Mouse (Mus musculus) left cerebral cortex, postnatal 14 days (tissue): ENCODE results near the gene Col2a1. TPM values are rescaled to one million over a fixed set of nuclear protein-coding genes. Genes with fewer than 3 reads are reported as not detected.

Source experiments
- DNase-seq, 2 experiments: peaks; one replicate each; pipeline ENCODE4 v3.0.0; 2021 to 2022; ENCODE audit warnings: low spot score in 2 of 2, mixed read lengths in 1 of 2
- intact Hi-C: fragments of 180-260 bp; cut with DNase I; formaldehyde crosslinking; loops from one replicate; pipeline ENCODE4 v1.15.1; 2025
- total RNA-seq, 2 experiments: library from RNA; stranded (reverse); gene quantifications; 2 replicates each; pipeline ENCODE4 v1.2.3; 2021

The Col2a1 gene
- total RNA-seq, 2 experiments from 2014 or later, result 0.57 to 0.97 TPM

DNA sequence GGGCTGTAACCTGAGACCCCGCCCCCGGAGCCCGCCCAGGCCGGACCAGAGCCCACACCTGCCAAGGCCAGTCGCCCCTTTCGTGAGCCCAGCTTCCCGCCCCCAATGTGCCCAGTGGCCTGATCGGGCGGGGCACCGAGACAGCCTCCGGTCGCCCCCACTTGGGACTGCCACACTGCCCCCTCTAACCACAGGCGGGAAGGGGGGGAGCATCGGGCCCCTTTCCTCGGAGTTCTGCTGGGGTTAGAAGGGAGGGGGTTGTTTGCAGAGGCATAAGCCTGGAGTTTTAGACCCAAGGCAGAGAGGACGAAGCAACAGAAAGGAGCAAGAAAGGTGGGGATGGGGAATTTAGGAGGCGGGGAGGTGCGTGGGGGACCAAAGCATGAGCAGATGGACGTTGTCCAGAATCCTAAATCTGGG is 255 bp upstream of the Col2a1 start:
- intact Hi-C loops, result no loop called here
- DNase-seq, result no peak

DNA sequence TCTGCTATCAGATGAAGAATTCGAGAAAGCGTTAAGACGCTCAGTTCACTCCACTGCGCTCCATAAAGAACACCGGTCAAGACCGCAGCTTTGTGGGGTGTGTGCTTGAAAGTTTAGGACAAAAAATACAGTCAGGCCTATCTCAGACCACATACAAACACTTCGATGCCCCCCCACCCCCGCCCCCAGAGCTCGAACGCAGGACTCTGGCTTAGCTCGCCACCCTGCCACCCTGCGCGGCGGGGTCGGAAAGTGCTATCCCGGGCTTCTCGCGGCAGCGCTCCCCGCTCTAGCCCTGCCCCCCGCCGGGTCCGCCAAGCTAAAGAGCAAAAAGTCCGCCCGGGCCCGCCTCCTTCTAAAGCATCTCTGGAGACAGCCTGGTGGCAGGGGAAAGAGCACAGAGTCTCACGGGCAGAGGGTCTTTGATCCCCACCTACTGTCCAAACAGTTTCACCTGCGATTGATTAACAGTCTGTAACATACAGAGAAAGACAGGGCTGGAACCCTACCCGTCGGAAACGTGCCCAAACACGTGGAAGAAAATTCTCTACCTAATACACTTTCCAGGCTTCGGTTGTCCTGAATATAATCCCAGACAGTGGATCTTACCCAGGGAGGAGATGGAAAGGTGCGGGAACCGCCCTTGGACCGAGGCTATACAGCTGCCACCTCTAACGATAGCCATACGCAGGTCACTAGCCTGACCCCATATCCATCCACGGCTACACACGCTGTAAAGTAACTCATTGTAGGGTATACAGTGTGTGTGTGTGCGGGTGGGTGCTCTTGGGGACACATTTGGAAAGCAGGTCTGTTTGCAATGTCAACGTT is 1.3 kb downstream of the Col2a1 start:
- DNase-seq, result no peak
- intact Hi-C loops, result no loop called here

DNA sequence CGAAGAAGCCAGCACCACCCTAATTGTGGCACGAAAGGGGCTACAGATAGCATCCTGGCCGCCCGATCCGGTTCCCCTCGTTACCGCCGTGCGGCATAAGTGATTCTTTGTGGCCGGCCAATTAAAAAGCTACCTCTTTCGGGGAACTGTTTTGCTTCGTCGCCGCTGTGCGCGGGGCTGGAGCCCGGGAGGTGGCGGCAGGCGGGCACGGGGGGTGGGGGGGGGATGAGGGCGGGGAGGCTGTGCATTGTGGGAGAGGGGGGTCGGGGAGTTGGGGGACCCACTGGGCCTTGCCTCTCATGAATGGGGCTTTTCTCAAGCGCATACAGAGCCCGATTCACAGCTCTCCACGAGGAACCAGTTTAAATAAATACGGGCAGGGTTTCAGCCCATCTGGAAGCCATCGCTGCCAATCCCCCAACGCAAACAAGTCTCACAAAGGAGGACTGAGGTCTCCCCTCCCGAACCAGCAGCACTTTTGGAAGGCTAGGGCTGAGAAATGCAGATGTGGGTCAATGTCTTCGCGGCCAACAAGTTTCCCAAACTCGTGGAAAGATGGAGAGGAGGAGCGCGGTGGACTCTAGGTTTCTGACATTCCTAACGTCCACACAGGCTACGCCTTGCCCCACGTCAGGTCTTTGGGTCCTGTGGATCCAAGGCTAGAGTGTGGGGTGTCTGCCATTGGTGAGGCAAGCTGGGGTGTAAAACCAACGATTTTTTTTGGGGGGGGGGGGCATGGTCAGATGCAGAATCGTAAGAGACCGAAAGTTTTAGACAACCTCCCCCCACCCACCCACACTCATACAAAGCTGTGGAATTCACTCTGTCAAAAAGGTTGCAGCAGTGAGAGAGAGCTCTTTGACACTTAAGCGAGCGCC is 2.1 kb downstream of the Col2a1 start:
- peak in 1 of 2 experiments; percentile 28 for DNase-seq
- intact Hi-C loops, result no loop called here

DNA sequence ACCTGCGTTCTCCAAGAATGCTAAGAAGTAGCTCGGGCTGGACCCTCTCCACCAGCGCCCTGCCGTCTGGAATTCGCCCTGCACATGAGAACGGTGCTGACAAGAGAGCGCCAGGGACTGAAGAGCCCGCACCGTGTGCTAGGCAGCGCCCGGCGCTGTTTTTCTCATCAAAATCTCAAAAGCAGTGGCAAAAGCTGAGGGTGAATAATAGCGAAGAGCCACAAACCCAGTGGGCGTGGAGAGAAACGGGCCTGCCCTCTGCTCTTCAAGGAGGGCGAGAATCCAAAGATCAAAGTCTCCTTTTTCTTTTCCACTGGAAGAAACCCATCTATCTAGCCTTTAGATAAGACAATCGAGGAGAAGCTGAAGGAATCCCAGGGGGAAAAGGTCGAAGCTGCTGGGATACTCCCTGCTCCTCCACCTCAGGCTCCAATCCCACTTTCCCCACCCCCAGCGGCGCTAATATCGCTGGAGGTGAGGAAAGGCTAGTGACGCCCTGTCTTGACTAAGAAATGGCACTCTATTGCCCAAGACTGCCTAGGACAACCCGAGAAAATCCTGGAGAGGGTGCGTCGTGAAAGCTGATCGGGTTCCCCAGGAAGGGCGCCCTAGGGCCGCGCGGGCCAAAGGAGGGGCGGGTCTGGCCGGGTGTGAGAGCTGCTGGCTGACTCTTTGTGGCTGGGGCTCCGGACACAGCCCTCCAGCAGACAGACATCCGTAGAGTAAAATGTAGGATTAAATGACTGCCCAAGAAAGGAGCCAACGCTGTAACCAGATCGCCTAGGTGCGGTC is 3.0 kb downstream of the Col2a1 start:
- intact Hi-C loops, result no loop called here
- no peak for DNase-seq

DNA sequence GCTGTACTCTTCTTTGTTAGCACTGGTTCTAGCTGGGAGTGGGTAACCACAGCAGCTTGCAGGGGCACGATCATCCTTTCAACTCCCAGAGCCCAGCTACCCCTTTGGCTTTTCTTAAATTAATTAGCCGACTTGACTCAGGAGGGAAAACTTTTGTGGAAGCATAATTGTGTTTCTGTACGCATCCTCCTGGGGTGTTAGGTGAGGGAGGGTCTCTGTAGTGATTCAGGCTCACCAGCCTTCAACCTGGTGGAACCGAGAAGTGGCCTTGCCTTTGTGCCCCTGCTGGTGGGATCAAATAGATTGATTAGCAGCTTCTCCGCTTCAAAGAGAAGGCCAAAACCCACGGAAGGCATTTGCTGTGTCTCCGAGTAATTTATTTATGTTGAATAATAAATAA is 4.5 kb downstream of the Col2a1 start:
- intact Hi-C loops, result no loop called here
- no peak for DNase-seq

- no peak for DNase-seq
- intact Hi-C loops, result no loop called here
Observed at GRCm38 (mm10) chr15:97999546-97999945, 4.9 kb downstream of the Col2a1 start.

- intact Hi-C loops, result no loop called here
- DNase-seq, result peak; percentile 30 to 56
Observed at GRCm38 (mm10) chr15:97996716-97997256, 7.7 kb downstream of the Col2a1 start.

DNA sequence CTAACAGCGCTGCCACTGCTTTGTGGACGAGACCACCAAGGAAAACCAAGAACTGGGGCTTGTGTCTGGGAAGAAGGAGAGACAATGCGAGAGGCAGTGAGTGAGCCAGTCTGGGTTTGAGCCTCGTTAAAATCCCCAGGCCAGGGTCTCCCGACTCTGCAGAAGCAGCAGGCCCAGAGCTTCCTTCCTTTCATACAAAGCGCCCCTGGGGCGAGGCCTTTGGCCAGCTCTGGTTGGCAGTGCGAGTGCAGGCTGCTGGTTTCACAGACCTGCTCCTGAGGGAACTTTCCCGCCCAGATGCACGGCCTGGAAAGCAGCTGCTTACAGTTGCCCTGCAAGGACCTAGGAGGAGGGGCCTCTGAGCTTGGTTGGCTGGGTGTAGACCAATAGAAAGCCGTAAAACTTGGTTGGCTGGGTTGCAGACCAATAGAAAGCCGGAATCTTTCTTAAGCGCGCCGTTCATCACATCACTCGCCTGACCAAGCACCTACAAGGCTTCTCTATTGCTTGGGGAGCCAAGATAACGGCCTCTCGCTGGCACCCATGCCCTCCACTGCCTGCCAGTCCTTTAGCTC is 11.7 kb downstream of the Col2a1 start:
- intact Hi-C loops, result no loop called here
- peak; percentile 84 to 91 for DNase-seq

- intact Hi-C loops, result no loop called here
- no peak for DNase-seq
Observed at GRCm38 (mm10) chr15:97992027-97992711, 12.3 kb downstream of the Col2a1 start.

- no peak for DNase-seq
- intact Hi-C loops, result no loop called here
Observed at GRCm38 (mm10) chr15:97991285-97991895, 13.1 kb downstream of the Col2a1 start.

DNA sequence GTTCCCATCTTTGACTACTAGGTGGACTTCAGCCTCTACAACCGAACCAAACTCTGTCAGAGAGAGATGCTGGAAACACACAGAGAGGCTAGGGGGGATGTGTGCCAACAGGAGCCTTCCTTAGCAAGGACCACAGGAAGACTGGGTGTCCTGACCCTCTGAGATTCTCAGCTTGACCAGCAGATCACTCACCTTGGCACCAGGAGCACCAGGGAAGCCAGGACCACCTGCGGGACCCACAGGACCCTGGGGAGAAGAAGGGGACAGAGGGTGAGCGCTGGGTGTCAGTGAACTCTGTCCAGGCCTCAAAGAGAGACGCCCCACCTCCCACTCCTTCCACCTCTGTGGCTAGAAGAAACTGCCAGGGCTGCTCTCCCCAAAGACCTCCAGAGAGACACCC is 13.8 kb downstream of the Col2a1 start:
- DNase-seq, result no peak
- intact Hi-C loops, result no loop called here

DNA sequence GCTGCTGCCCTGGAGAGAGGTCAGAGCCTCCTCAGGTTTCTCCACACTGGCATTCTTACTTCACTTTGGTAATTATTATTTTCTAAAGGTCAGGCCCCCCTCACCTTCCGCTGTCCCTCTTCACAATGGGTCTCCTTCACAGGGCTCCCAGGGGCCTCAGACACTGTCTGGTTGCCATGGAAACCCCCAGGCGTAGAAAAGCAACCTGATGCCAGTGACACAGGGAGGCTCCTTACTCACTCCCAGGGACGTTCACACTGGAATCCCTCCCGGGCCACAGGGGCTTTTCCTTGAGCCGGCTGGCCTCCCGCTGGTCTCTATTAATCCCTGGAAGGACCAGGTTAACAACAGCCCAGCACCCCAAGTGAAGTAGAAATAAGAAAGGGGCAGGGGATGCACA is 14.4 kb downstream of the Col2a1 start:
- intact Hi-C loops, result no loop called here
- DNase-seq, result no peak

GRCm38 (mm10) chr15:97989544-97989943 is 15.0 kb downstream of the Col2a1 start:
- intact Hi-C loops, result no loop called here

DNA sequence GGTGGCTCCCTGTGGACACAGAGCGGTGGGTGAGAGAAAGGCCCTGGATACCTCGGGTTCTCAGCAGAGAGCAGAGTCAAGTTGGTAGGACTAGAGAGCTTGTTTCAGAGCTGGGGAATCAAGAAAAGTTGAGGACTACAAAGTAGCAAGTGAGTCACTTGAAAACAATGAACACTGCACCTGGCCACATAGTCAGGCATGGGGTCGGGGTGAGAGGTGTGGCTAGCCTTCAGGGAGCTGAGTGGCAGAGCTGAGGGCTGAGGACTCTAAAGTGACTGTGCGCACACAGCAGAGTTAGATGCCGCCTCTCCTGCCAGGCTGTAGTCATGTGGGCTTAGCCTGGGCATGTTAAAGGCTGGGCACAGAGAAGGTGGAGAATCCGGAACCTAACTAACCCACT is 22.9 kb downstream of the Col2a1 start:
- intact Hi-C loops, result no loop called here
- no peak for DNase-seq

More at GRCm38 (mm10) chr15:97989544-97989943, 15.0 kb downstream of the Col2a1 start:
- DNase-seq, result no peak

GRCm38 (mm10) chr15:97973248-97974005 is 31.1 kb downstream of the Col2a1 start:
- intact Hi-C loops, result no loop called here
- DNase-seq, result no peak

DNA sequence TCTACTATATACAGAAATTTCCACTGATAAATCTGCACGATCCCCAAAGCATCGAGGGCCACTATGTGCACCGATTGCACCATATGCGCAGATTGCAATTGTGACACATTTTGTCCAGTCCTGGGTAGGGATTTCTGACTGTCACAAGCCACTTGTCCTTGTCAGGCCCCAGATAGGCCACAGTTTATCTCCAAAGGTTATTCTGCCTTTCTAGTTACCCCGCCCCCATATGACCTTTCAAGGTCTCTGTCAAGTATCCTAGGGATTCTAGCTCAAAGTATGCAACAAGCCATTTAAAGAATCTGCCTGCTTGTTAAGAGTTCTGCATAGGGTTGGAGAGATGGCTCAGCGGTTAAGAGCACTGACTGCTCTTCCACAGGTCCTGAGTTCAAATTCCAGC is 31.9 kb downstream of the Col2a1 start:
- intact Hi-C loops, result no loop called here
- no peak for DNase-seq

GRCm38 (mm10) chr15:97970299-97970698 is 34.2 kb downstream of the Col2a1 start:
- intact Hi-C loops, result no loop called here
- peak in 1 of 2 experiments; percentile 20 for DNase-seq
